Mouse (Mus musculus) c-Kit-positive CD71-positive TER-119-positive erythroid progenitor cells, embryonic 14.5 days (primary cell): ENCODE measurements around the gene Stk38l.

ENCODE experiments used
- DNase-seq: peaks from one replicate; pipeline ENCODE4 v3.0.0-alpha.2; 2013; ENCODE audit warnings: low spot score

Gene Stk38l

GRCm38 (mm10) chr6:146724581-146725383, at the start of gene Stk38l:
Gene Stk38l (plus strand): TSS chr6:146724995.
- peak; percentile 90 for DNase-seq

GRCm38 (mm10) chr6:146676904-146677303, 47.9 kb upstream of the Stk38l start:
- DNase-seq, result no peak

GRCm38 (mm10) chr6:146678136-146679070, 46.4 kb upstream of the Stk38l start:
- DNase-seq, result no peak

GRCm38 (mm10) chr6:146683881-146684280, 40.9 kb upstream of the Stk38l start:
- no peak for DNase-seq

GRCm38 (mm10) chr6:146685781-146686308, 39.0 kb upstream of the Stk38l start:
- peak; percentile 38 for DNase-seq

- DNase-seq, result no peak
These were observed 38.2 kb upstream of the Stk38l start for GRCm38 (mm10) chr6:146686463-146687196.

- no peak for DNase-seq
These were observed 36.8 kb upstream of the Stk38l start for GRCm38 (mm10) chr6:146688010-146688409.

GRCm38 (mm10) chr6:146688861-146689260, 35.9 kb upstream of the Stk38l start:
- DNase-seq, result no peak

- DNase-seq, result no peak
These were observed 27.0 kb upstream of the Stk38l start for GRCm38 (mm10) chr6:146697767-146698166.

- no peak for DNase-seq
These were observed 26.4 kb upstream of the Stk38l start for GRCm38 (mm10) chr6:146698376-146698775.

- DNase-seq, result no peak
These were observed 24.3 kb upstream of the Stk38l start for GRCm38 (mm10) chr6:146700461-146700860.

GRCm38 (mm10) chr6:146702126-146702881, 22.5 kb upstream of the Stk38l start:
- no peak for DNase-seq

- DNase-seq, result no peak
These were observed 21.4 kb upstream of the Stk38l start for GRCm38 (mm10) chr6:146703351-146703750.

GRCm38 (mm10) chr6:146705631-146706030, 19.2 kb upstream of the Stk38l start:
- DNase-seq, result no peak

GRCm38 (mm10) chr6:146719606-146720005, 5.2 kb upstream of the Stk38l start:
- DNase-seq, result no peak

GRCm38 (mm10) chr6:146723805-146724204, 990 bp upstream of the Stk38l start:
- no peak for DNase-seq

GRCm38 (mm10) chr6:146725384-146725791, 593 bp downstream of the Stk38l start:
- peak; percentile 34 for DNase-seq

- no peak for DNase-seq
These were observed 6.2 kb downstream of the Stk38l start for GRCm38 (mm10) chr6:146731031-146731430.

GRCm38 (mm10) chr6:146731692-146732091, 6.9 kb downstream of the Stk38l start:
- no peak for DNase-seq

GRCm38 (mm10) chr6:146732232-146732631, 7.4 kb downstream of the Stk38l start:
- DNase-seq, result no peak

- no peak for DNase-seq
These were observed 7.9 kb downstream of the Stk38l start for GRCm38 (mm10) chr6:146732676-146733075.
